Mouse (Mus musculus): ENCODE data around the gene Col9a2. TPM values are rescaled to one million over a fixed set of nuclear protein-coding genes. Genes with fewer than 3 reads are reported as not detected.

Gene Col9a2
- polyA plus RNA-seq, 1 experiment from 2014 or later = 8.1 TPM

- H3K27ac ChIP-seq (ENCODE audit: low read depth, low read length) = no peak overlapping the region
- WGBS = 91% methylated on average over 3 of the region's 3 CpGs
- no peaks in the 10 kb centered on the region for H3K36me3 ChIP-seq (ENCODE audit: control insufficient read depth, insufficient read depth, low read length)
- peaks cover 17% of the 10 kb centered on the region for H3K4me1 ChIP-seq (ENCODE audit: control insufficient read depth, insufficient read depth, low read length)
- no peak overlapping the region for H3K9ac ChIP-seq (replicated peaks; ENCODE audit: low read depth, low read length)
- H3K4me2 ChIP-seq (ENCODE audit: low read depth, low read length) = no peak overlapping the region
- H3K4me3 ChIP-seq (ENCODE audit: low read depth, low read length) = no peak overlapping the region
- no peak for ATAC-seq (ENCODE audit: low read depth)
- H3K9me3 ChIP-seq (ENCODE audit: control insufficient read depth, low read length) = no peaks in the 10 kb centered on the region
- no peaks in the 10 kb centered on the region for H3K27me3 ChIP-seq (ENCODE audit: control insufficient read depth, insufficient read depth, low read length)
These were observed 20.9 kb upstream of the Col9a2 start for GRCm38 (mm10) chr4:121018250-121018649.

DNA sequence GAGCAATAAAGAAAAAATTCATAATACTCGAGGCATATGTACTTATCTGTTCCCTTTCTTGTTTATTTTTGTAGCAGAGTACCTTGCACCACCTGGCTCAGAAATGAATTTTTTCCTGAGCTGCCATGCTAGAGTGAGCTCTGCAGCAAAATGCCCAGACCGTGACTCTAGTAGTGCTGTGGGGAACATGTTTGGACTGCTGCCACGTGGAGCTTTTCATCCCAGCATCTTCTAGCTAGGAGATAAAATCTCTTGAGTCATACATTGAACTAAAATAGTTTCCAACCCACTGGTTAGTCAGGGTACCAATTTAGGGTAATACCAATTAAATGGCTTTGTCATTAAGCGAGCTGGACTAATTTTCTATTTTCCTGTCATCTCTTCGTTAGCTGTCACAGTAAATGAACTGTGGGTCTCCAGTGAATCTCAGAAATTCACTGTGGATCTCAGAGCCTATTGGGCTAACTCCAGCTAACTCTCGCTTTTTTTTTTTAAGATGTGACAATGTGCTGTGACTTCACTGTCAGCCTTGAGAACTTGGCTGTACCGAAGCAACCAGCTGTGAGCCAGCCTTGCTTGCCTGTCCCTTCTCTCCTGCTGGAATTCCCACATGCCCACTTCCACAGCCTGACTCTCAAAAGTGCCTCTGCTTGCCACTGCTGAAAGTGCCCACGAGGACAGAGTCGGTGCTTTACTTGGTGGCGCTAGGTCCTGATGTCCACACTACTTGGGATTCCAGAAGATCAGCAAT is 19.0 kb upstream of the Col9a2 start:
- no peak for ATAC-seq (ENCODE audit: low read depth)
- no peaks in the 10 kb centered on the region for H3K9me3 ChIP-seq (ENCODE audit: control insufficient read depth, low read length)
- 70% methylated on average over 10 of the region's 10 CpGs for WGBS
- no peak overlapping the region for H3K9ac ChIP-seq (replicated peaks; ENCODE audit: low read depth, low read length)
- H3K4me1 ChIP-seq (ENCODE audit: control insufficient read depth, insufficient read depth, low read length) = peaks cover 9% of the 10 kb centered on the region
- H3K27ac ChIP-seq (ENCODE audit: low read depth, low read length) = no peak overlapping the region
- no peak overlapping the region for H3K4me3 ChIP-seq (ENCODE audit: low read depth, low read length)
- no peak overlapping the region for H3K4me2 ChIP-seq (ENCODE audit: low read depth, low read length)
- no peaks in the 10 kb centered on the region for H3K27me3 ChIP-seq (ENCODE audit: control insufficient read depth, insufficient read depth, low read length)
- no peaks in the 10 kb centered on the region for H3K36me3 ChIP-seq (ENCODE audit: control insufficient read depth, insufficient read depth, low read length)

DNA sequence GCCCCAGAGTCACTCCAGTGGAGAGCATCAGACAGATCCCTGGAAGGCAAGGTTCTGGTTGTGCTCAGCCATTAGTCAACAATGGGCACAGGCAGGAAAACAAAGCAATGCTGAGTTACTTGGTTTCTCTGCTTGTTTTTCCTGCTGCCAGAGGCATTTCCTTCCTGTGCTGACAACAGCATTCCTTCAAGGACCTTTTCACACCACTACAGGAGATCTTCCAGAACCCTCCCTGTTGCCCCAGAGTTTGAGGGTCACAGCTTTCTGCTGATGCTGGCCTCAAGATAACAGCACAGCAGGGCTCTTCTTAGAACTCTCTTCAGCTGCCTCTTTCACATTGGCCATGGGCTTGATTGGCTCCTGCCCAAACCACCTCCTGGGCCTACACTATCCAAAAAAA is 17.3 kb upstream of the Col9a2 start:
- no peak overlapping the region for H3K27ac ChIP-seq (ENCODE audit: low read depth, low read length)
- H3K27me3 ChIP-seq (ENCODE audit: control insufficient read depth, insufficient read depth, low read length) = no peaks in the 10 kb centered on the region
- H3K4me2 ChIP-seq (ENCODE audit: low read depth, low read length) = no peak overlapping the region
- H3K9me3 ChIP-seq (ENCODE audit: control insufficient read depth, low read length) = no peaks in the 10 kb centered on the region
- ATAC-seq (ENCODE audit: low read depth) = no peak
- no peaks in the 10 kb centered on the region for H3K4me1 ChIP-seq (ENCODE audit: control insufficient read depth, insufficient read depth, low read length)
- H3K36me3 ChIP-seq (ENCODE audit: control insufficient read depth, insufficient read depth, low read length) = no peaks in the 10 kb centered on the region
- no peak overlapping the region for H3K9ac ChIP-seq (replicated peaks; ENCODE audit: low read depth, low read length)
- no peak overlapping the region for H3K4me3 ChIP-seq (ENCODE audit: low read depth, low read length)

DNA sequence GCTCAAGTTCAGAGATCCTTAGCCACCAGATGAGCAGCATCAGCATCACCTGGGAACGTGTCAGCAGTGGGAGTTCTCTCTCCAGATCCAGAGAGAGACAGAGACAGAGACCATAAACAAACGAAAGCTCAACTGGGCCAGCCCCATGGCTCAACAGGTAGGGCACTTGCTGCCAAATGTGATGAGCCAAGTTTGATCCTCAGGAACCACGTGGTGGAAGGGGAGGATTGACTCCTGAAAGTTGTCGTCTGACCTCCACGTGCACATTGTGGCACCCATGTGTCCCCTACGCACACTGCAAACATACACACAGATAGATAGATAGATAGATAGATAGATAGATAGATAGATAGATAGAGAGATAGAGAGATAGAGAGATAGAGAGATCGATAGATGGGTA is 15.7 kb upstream of the Col9a2 start:
- Histone ChIP-seq H3K9me3 (ENCODE audit: control insufficient read depth, low read length) (no peaks in the 10 kb centered on the region), H3K4me2 (ENCODE audit: low read depth, low read length) (no peak overlapping the region), H3K36me3 (ENCODE audit: control insufficient read depth, insufficient read depth, low read length) (no peaks in the 10 kb centered on the region), H3K27ac (ENCODE audit: low read depth, low read length) (no peak overlapping the region), H3K27me3 (ENCODE audit: control insufficient read depth, insufficient read depth, low read length) (no peaks in the 10 kb centered on the region), H3K4me1 (ENCODE audit: control insufficient read depth, insufficient read depth, low read length) (no peaks in the 10 kb centered on the region), H3K4me3 (ENCODE audit: low read depth, low read length) (no peak overlapping the region), H3K9ac (replicated peaks; ENCODE audit: low read depth, low read length) (no peak overlapping the region)
- ATAC-seq (ENCODE audit: low read depth) = no peak
- 90% methylated on average over 7 of the region's 7 CpGs for WGBS

DNA sequence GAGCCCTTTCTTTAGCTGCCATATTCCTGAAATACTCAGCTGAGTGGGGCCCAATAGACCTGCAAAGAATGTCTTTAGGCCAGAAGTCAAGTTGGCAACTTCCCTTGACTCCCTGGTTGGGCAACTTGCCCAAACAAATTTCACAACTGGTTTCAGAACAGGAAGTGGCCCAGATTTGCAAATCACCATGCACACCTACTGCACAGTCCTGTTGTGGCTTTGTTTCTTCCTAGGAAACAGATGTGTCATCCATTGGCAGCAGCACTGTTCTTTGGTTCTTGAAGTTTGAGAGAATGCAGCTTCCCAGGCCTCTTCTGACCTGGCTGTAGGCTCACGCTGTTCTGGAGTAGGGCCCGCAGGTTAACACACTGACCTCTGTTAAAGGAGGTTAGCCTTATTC is 15.2 kb upstream of the Col9a2 start:
- WGBS = 95% methylated on average over 2 of the region's 2 CpGs
- H3K4me1 ChIP-seq (ENCODE audit: control insufficient read depth, insufficient read depth, low read length) = no peaks in the 10 kb centered on the region
- H3K4me2 ChIP-seq (ENCODE audit: low read depth, low read length) = no peak overlapping the region
- no peak overlapping the region for H3K9ac ChIP-seq (replicated peaks; ENCODE audit: low read depth, low read length)
- no peaks in the 10 kb centered on the region for H3K27me3 ChIP-seq (ENCODE audit: control insufficient read depth, insufficient read depth, low read length)
- no peak overlapping the region for H3K27ac ChIP-seq (ENCODE audit: low read depth, low read length)
- ATAC-seq (ENCODE audit: low read depth) = no peak
- no peak overlapping the region for H3K4me3 ChIP-seq (ENCODE audit: low read depth, low read length)
- H3K36me3 ChIP-seq (ENCODE audit: control insufficient read depth, insufficient read depth, low read length) = no peaks in the 10 kb centered on the region
- no peaks in the 10 kb centered on the region for H3K9me3 ChIP-seq (ENCODE audit: control insufficient read depth, low read length)

GRCm38 (mm10) chr4:121025681-121026080 is 13.5 kb upstream of the Col9a2 start:
- H3K9me3 ChIP-seq (ENCODE audit: control insufficient read depth, low read length) = no peaks in the 10 kb centered on the region
- H3K27me3 ChIP-seq (ENCODE audit: control insufficient read depth, insufficient read depth, low read length) = no peaks in the 10 kb centered on the region
- WGBS = 60% methylated on average over 2 of the region's 2 CpGs

DNA sequence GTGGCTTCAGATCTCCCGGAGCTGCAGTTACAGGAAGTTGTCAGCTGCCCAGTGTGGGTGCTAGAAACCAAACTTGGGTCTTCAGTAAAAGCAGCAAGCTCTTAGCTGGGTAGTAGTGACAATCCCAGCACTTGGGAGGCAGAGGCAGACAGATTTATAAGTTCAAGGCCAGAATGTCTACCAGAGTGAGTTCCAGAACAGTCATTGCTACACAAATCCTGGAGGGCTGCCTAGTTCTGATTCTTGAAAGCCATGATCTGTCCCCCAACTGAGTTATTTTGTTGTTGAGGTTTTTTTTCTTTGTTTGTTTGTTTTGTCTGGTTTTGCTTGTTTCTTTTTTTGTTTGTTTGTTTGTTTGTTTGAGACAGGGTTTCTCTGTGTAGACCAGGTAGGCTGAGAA is 11.0 kb upstream of the Col9a2 start:
- Histone ChIP-seq H3K9ac (replicated peaks; ENCODE audit: low read depth, low read length) (no peak overlapping the region), H3K9me3 (ENCODE audit: control insufficient read depth, low read length) (no peaks in the 10 kb centered on the region), H3K27me3 (ENCODE audit: control insufficient read depth, insufficient read depth, low read length) (no peaks in the 10 kb centered on the region), H3K27ac (ENCODE audit: low read depth, low read length) (no peak overlapping the region), H3K4me3 (ENCODE audit: low read depth, low read length) (no peak overlapping the region), H3K36me3 (ENCODE audit: control insufficient read depth, insufficient read depth, low read length) (no peaks in the 10 kb centered on the region), H3K4me1 (ENCODE audit: control insufficient read depth, insufficient read depth, low read length) (no peaks in the 10 kb centered on the region), H3K4me2 (ENCODE audit: low read depth, low read length) (no peak overlapping the region)
- no peak for ATAC-seq (ENCODE audit: low read depth)
- WGBS = 93% methylated on average over 1 of the region's 1 CpGs

More at GRCm38 (mm10) chr4:121025681-121026080, 13.5 kb upstream of the Col9a2 start:
- ATAC-seq (ENCODE audit: low read depth) = no peak
- no peaks in the 10 kb centered on the region for H3K36me3 ChIP-seq (ENCODE audit: control insufficient read depth, insufficient read depth, low read length)
- H3K4me1 ChIP-seq (ENCODE audit: control insufficient read depth, insufficient read depth, low read length) = no peaks in the 10 kb centered on the region
- H3K9ac ChIP-seq (replicated peaks; ENCODE audit: low read depth, low read length) = no peak overlapping the region
- H3K4me2 ChIP-seq (ENCODE audit: low read depth, low read length) = no peak overlapping the region
- no peak overlapping the region for H3K27ac ChIP-seq (ENCODE audit: low read depth, low read length)
- no peak overlapping the region for H3K4me3 ChIP-seq (ENCODE audit: low read depth, low read length)

- WGBS = 25% methylated on average over 14 of the region's 14 CpGs
- no peak for ATAC-seq (ENCODE audit: low read depth)
- Histone ChIP-seq H3K9me3 (ENCODE audit: control insufficient read depth, low read length) (no peaks in the 10 kb centered on the region), H3K4me3 (ENCODE audit: low read depth, low read length) (no peak overlapping the region), H3K9ac (replicated peaks; ENCODE audit: low read depth, low read length) (no peak overlapping the region), H3K27me3 (ENCODE audit: control insufficient read depth, insufficient read depth, low read length) (no peaks in the 10 kb centered on the region), H3K36me3 (ENCODE audit: control insufficient read depth, insufficient read depth, low read length) (no peaks in the 10 kb centered on the region), H3K4me2 (ENCODE audit: low read depth, low read length) (no peak overlapping the region), H3K4me1 (ENCODE audit: control insufficient read depth, insufficient read depth, low read length) (no peaks in the 10 kb centered on the region), H3K27ac (ENCODE audit: low read depth, low read length) (no peak overlapping the region)
These were observed 10.4 kb upstream of the Col9a2 start for GRCm38 (mm10) chr4:121028659-121029392.

DNA sequence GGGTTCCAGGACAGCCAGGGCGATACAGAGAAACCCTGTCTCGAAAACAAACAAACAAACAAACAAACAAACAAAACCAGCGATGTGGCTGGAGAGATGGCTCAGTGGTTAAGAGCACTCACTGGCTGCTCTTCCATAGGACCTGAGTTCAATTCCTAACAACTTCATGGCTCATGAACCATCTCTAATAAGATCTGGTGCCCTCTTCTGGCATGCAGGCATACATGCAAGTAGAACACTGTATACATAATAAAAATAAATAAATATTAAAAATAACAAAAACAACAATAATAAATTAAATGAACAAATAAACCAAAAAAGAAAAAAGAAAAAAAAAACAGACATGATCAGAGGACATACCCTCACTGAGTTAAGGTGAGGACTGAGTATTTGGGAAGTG is 9.6 kb upstream of the Col9a2 start:
- no peak overlapping the region for H3K4me3 ChIP-seq (ENCODE audit: low read depth, low read length)
- ATAC-seq (ENCODE audit: low read depth) = no peak
- H3K9ac ChIP-seq (replicated peaks; ENCODE audit: low read depth, low read length) = no peak overlapping the region
- H3K9me3 ChIP-seq (ENCODE audit: control insufficient read depth, low read length) = no peaks in the 10 kb centered on the region
- WGBS = 86% methylated on average over 3 of the region's 3 CpGs
- no peaks in the 10 kb centered on the region for H3K27me3 ChIP-seq (ENCODE audit: control insufficient read depth, insufficient read depth, low read length)
- H3K4me2 ChIP-seq (ENCODE audit: low read depth, low read length) = no peak overlapping the region
- no peaks in the 10 kb centered on the region for H3K36me3 ChIP-seq (ENCODE audit: control insufficient read depth, insufficient read depth, low read length)
- H3K4me1 ChIP-seq (ENCODE audit: control insufficient read depth, insufficient read depth, low read length) = no peaks in the 10 kb centered on the region
- no peak overlapping the region for H3K27ac ChIP-seq (ENCODE audit: low read depth, low read length)

All from neural tube, embryonic 14.5 days (tissue).